Mouse (Mus musculus) heart, postnatal 10 days (tissue): ENCODE data around the gene Cdc26. TPM values are rescaled to one million over a fixed set of nuclear protein-coding genes. Genes with fewer than 3 reads are reported as not detected.

ENCODE experiments used
- DNase-seq, 2 experiments: peaks; one replicate each; pipeline ENCODE4 v3.0.0; 2021
- intact Hi-C: fragments of 180-260 bp; cut with DNase I; formaldehyde crosslinking; loops from one replicate; pipeline ENCODE4 v1.15.1; 2025
- total RNA-seq, 2 experiments: library from RNA; stranded (reverse); gene quantifications; 2 replicates each; pipeline ENCODE4 v1.2.3; 2021

Cdc26 gene
- total RNA-seq, 2 experiments from 2014 or later = 47.3 to 58.5 TPM

GRCm38 (mm10) chr4:62366291-62366690 is 42.2 kb downstream of the Cdc26 start:
- intact Hi-C loops = no loop called here
- DNase-seq = no peak

GRCm38 (mm10) chr4:62364299-62364698 is 44.1 kb downstream of the Cdc26 start:
- DNase-seq = no peak
- intact Hi-C loops = loop anchor here (5.0 kb wide), 1 partner anchor 153 kb away; the partner anchor contains the start of gene Alad

- intact Hi-C loops = loop anchor here (5.0 kb wide), 1 partner anchor 155 kb away; the partner anchor contains the start of gene Alad
- DNase-seq = no peak
Observed at GRCm38 (mm10) chr4:62362437-62362836, 46.0 kb downstream of the Cdc26 start.

- no peak for DNase-seq
- intact Hi-C loops = loop anchor here (2.0 to 5.0 kb wide), 2 partner anchors 45 to 155 kb away; partner anchors contain the start of gene Alad
Observed at GRCm38 (mm10) chr4:62361997-62362396, 46.4 kb downstream of the Cdc26 start.

GRCm38 (mm10) chr4:62361571-62361970 is 46.9 kb downstream of the Cdc26 start:
- DNase-seq = no peak
- intact Hi-C loops = loop anchor here (2.0 to 5.0 kb wide), 2 partner anchors 45 to 156 kb away; partner anchors contain the start of gene Alad

GRCm38 (mm10) chr4:62360805-62361455 is 47.5 kb downstream of the Cdc26 start:
- intact Hi-C loops = loop anchor here (2.0 to 5.0 kb wide), 2 partner anchors 46 to 156 kb away; partner anchors contain the start of gene Alad
- DNase-seq = peak in 1 of 2 experiments; percentile 34

GRCm38 (mm10) chr4:62360088-62360804 is 48.2 kb downstream of the Cdc26 start, which contains the start of the genes Fkbp15 and Slc31a1:
Gene Fkbp15 (minus strand): TSS chr4:62360548.
Gene Slc31a1 (plus strand): TSS chr4:62360727.
- peak; percentile 97 to 98 for DNase-seq
- intact Hi-C loops = loop anchor here (2.0 to 5.0 kb wide), 2 partner anchors 47 to 157 kb away; partner anchors contain the start of gene Alad

GRCm38 (mm10) chr4:62359256-62359775 is 49.1 kb downstream of the Cdc26 start:
- no peak for DNase-seq
- intact Hi-C loops = no loop called here

- intact Hi-C loops = no loop called here
- no peak for DNase-seq
Observed at GRCm38 (mm10) chr4:62357631-62358148, 50.8 kb downstream of the Cdc26 start.

- intact Hi-C loops = loop anchor here (10.0 kb wide), 1 partner anchor 415 kb away; no protein-coding TSS in a partner anchor
- DNase-seq = no peak
Observed at GRCm38 (mm10) chr4:62349371-62349770, 59.1 kb downstream of the Cdc26 start.

GRCm38 (mm10) chr4:62348329-62348705 is 60.1 kb downstream of the Cdc26 start:
- intact Hi-C loops = loop anchor here (10.0 kb wide), 1 partner anchor 416 kb away; no protein-coding TSS in a partner anchor
- DNase-seq = no peak

- intact Hi-C loops = loop anchor here (2.0 to 10.0 kb wide), 2 partner anchors 159 to 417 kb away; no protein-coding TSS in a partner anchor
- peak; percentile 27 to 48 for DNase-seq
Observed at GRCm38 (mm10) chr4:62347605-62348328, 60.7 kb downstream of the Cdc26 start.

- no peak for DNase-seq
- intact Hi-C loops = loop anchor here (2.0 to 10.0 kb wide), 3 partner anchors 59 to 419 kb away; no protein-coding TSS in a partner anchor
Observed at GRCm38 (mm10) chr4:62345827-62346226, 62.6 kb downstream of the Cdc26 start.

- peak in 1 of 2 experiments; percentile 48 for DNase-seq
- intact Hi-C loops = loop anchor here (2.0 to 10.0 kb wide), 2 partner anchors 61 to 421 kb away; no protein-coding TSS in a partner anchor
Observed at GRCm38 (mm10) chr4:62344000-62344399, 64.4 kb downstream of the Cdc26 start.

- intact Hi-C loops = no loop called here
- no peak for DNase-seq
Observed at GRCm38 (mm10) chr4:62338536-62338935, 69.9 kb downstream of the Cdc26 start.

Other genes with a start within 250 kb of the Cdc26 start
- 1 to 10 TPM; 3.9 to 4.7 TPM for gene Zfp37, start 177.6 kb downstream of the Cdc26 start, total RNA-seq
- gene Slc31a2, start 146.1 kb downstream of the Cdc26 start, total RNA-seq = 10 to 100 TPM; 12.5 to 13.4 TPM
- gene Fkbp15, start 48.1 kb downstream of the Cdc26 start, total RNA-seq = 10 to 100 TPM; 25.5 to 25.8 TPM
- gene Slc31a1, start 47.9 kb downstream of the Cdc26 start, total RNA-seq = 10 to 100 TPM; 31.3 to 31.8 TPM
- 10 to 100 TPM; 10.9 to 11.5 TPM for gene Prpf4, start 155 bp upstream of the Cdc26 start, total RNA-seq
- gene Rnf183, start 26.6 kb upstream of the Cdc26 start, total RNA-seq = not detected
- 1 to 10 TPM in 1 of 2 experiments, under 1 TPM in 1; 0.89 to 1.0 TPM for gene Wdr31, start 62.3 kb upstream of the Cdc26 start, total RNA-seq
- under 1 TPM in 1 of 2 experiments, not detected in 1; 0.19 TPM for gene Bspry, start 71.4 kb upstream of the Cdc26 start, total RNA-seq
- 1 to 10 TPM; 6.1 to 6.4 TPM for gene Hdhd3, start 94.8 kb upstream of the Cdc26 start, total RNA-seq
- gene Alad, start 111.3 kb upstream of the Cdc26 start, total RNA-seq = 10 to 100 TPM; 61.1 to 65.2 TPM
- 10 to 100 TPM; 23.4 to 24.4 TPM for gene Pole3, start 116.4 kb upstream of the Cdc26 start, total RNA-seq
- under 1 TPM; 0.22 to 0.34 TPM for gene 4933430I17Rik, start 116.7 kb upstream of the Cdc26 start, total RNA-seq
- gene Rgs3, start 151.2 kb upstream of the Cdc26 start, total RNA-seq = 10 to 100 TPM; 51.1 to 60.0 TPM